Mouse (Mus musculus) gonadal fat pad, adult 2 months (tissue): ENCODE measurements around the gene Sipa1. TPM values are rescaled to one million over a fixed set of nuclear protein-coding genes. Genes with fewer than 3 reads are reported as not detected.
A peak's percentile ranks its signal among the peaks of the same experiment; 100 is the strongest.
"Not testable (repeated sequence)": the region's sequence is repeated elsewhere in the genome, so short reads cannot be mapped to it uniquely, and the experiment has no call there.

ENCODE experiments used
- DNase-seq: peaks from one replicate; pipeline ENCODE4 v3.0.0-alpha.2; 2012; ENCODE audit warnings: low read depth
- polyA plus RNA-seq: library from polyadenylated mRNA; depleted of rRNA; stranded (reverse); fragments of >200 nt; gene quantifications from 2 replicates; pipeline ENCODE4 v1.2.3, GENCODE M21; 2012; rRNA removed

The Sipa1 gene
- polyA plus RNA-seq, result 36.3 and 45.7 TPM in 2 replicates

DNA sequence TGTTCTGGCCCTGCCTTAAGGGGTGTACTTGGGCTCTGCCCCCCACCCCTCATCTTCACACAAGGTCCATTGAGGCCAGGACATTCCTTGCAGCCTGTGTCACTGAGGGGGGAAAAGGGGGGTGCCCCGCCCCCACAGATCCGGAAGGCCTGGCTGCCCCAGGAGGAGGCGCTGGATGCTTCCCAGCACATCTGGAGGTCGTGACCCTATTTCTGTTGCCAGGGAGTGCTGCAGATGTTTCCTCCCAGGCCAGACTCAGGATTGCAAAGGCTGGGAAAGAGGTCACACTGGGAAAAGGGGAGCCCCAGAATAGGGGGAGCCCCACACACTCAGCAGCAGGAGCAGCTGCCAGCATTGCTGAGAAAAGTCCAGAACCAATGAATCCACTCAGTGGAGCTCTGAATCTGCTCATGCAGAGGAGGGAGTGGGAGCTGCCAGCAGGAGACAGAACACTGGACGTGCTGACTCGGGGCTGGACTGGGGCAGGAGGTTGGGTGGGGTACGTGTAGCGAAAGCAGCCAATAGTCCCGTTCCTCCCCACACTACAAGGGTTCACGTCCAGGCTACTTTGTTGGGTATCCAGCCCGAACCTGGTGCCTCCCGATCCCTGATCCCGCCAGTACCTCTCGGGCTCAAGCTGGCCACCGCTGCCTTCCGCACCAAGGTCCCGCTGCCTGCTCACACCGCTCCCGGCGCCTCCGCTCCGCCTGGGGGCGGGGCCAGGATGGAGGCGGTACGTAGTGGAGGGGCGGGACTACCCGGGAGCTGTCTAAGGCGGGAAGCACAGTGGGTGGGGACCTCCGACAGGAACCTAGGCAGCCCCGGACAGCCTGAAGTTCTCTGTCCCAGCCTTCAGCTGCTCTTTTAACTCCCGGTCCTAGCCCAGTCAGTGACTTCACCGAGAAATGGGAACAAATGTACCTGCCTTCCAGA, at the start of gene Sipa1:
Gene Sipa1, minus strand, starts transcription at position 727 of the 933 bp plus-strand sequence.
- DNase-seq, result peak; percentile 27

DNA sequence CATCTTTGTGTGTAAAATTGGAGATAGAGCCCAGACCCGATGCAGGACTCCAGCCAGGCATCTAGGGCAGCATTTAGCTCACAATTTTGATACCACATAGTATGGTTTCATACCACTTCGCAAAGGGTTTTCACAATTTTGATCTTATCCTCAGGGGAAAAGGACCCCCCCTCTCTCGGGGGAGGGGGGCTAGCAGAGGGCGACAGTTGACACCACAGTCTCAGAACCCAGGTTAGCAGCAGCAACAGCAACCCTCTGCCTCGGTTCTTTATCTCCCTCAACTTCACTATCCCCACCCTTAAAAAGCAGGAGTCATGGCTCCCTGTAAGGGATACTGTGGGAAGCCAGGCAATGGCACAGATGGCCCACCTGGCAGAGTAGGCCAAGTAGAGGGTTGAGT, 49.7 kb upstream of the Sipa1 start:
- DNase-seq, result no peak

DNA sequence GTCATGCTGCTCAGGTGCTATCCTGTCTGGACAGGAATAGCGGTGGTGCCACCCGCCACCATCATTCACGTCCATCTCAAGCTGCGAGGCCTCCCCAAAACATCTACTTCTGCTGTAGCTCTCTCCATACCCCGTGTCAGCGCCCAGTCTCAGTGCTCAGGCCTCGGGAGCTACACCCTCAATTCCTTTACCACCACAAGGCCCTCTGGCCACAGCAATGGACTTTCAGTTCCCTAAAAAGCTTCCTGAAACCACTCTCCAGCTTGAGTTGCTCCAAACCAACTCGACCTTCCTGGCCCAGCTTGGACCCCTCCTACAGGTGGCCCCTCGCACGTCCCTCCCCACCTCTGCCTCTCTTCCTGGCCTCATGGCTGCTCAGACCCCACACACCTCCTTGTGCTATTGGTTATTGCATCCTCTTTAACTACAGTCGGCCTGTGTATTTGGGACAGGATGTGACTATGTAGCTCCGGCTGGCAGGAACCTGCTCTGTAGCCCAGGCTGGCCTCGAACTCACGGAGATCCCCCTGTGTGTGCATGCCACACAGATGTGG, 48.5 kb upstream of the Sipa1 start:
- DNase-seq, result no peak

DNA sequence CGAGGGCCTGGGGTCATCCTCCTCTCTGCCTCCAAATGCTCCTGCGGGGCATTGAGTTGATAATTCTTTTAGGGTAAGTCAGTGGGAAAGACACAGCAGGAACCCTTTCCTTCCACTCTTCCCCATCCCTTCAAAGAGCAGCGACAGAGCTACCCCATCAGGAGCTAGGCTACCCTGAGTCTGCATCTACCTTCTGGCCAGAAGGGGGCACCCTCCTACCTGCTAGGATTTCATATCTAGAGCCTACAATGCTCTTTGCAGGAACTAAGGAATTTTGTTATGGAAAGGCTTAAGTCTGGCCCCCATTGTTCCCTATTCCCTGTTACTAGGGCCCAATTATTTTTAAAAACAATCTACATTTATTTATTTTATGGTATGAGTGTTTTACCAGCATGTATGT, 47.7 kb upstream of the Sipa1 start:
- no peak for DNase-seq

DNA sequence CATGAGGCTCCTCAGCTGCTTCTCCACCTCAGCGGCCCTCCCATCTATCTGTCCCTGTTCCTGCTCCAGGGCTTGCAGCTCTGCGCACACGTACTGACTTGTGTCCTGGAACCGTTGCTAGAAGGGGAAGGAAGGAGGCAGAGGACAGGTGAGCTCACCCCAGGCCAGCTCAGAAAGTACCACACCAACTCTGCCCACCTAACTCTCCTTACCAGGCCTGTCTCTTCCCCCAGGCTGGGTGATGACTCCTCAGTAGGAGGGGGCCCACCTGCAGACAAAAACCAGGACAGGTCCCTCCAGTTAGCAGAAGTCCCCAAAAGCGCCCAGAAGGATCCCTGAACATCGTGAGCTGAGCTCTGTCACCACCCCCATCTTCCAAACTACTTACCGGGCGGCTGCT, 47.1 kb upstream of the Sipa1 start:
- DNase-seq, result no peak

DNA sequence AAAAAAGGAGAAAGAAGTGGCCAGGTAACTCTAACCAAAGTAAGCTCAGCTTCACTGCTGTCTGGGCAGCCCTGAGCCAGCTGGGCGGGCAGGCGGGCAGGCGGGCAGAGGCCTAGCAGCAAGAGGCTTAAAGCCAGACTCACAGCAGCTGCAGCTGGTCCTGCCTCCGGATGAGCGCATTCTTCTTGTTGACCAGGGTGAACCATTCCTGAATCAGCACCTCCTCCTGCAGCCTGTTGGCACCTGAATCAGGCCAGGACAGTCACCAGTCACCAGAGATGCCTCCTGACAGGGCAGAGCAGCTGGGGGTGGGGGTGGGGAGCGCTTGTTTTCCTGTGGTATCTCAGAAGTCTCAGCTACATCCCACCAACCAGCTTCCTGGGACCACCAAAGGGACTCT, 46.6 kb upstream of the Sipa1 start:
- no peak for DNase-seq

DNA sequence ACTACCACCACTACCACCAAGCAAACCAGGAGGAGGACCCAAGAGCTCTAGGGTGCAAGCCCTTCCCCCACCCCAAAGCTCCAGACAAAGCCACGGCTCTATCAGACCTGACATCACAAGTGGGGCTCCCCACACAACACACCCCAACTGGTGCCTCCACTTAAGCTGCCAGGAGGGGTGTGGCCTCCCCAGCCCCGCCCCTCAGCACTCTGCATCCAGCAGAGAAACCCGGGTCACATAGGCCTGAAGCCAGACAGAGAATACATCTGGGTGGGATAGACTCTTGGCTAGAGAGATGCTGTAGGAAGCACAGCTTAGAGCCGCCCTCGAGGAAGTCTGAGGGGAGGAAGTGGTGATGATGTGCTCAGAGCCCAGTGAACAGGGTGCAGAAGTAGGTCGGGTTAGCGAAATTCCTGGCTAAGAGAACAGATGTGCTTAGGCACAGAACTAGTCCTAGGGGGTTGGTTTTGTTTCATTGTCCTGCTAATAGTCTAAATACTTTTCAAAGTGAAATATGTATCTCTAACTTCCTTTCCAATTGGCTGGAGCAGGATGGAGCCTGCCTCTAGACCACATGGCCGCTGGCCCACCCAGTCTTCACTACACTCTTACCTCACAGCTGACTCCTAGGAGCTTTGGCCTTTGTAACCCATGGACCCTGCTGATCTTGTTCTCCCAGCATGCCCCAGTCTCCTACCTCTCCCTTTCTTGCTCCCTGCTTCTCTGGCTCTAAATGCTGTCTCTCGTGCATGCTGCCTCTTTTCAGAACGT, 41.5 kb upstream of the Sipa1 start:
- DNase-seq, result no peak

DNA sequence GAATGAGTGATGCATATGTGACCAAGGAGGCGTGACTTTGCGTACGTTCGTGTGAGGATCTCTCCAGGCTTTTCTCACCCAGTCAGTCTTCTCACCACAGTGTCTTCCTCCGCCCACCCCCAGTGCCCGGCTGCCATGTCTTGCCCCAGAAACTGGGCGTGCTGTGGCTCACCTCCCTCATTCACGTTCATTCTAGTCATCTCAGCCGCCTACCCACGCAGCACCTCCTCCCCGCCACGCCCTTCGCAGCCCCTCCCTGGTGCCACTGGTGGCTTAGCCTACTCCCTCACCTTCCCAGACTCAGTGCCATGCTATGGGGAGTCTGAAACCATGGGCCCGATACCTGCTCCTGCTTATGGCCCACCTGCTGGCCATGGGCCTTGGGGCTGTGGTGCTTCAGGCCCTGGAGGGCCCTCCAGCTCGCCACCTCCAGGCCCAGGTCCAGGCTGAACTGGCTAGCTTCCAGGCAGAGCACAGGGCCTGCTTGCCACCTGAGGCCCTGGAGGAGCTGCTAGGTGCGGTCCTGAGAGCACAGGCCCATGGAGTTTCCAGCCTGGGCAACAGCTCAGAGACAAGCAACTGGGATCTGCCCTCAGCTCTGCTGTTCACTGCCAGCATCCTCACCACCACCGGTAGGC, 40.8 kb upstream of the Sipa1 start, which contains the start of gene Kcnk7:
Gene Kcnk7, plus strand, starts transcription at position 205 of the 638 bp plus-strand sequence.
- no peak for DNase-seq

DNA sequence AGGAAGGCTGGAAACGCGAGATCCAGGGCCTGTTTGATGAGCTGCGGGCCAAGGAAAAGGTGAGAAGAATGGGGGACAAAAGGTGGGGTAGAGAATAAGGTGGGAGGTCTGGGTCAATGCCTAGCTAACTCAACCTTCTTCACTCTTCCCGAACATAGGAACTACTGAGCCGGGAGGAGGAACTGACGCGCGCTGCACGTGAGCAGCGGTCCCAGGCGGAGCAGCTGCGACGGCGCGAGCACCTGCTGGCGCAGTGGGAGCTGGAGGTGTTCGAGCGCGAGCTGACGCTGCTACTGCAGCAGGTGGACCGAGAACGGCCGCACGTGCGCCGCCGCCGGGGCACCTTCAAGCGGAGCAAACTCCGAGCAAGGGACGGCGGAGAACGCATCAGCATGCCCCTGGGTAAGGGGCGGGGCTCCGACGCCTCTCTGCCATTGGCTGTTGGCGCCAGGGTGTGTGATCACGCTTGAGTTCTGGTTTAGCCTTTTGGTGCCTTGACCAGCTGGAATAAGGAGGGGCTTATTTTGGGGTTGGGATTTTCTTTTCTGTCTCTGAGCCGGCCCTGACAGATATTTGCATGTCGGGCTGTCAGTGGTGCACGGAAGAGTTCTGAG, 32.4 kb upstream of the Sipa1 start:
- no peak for DNase-seq

DNA sequence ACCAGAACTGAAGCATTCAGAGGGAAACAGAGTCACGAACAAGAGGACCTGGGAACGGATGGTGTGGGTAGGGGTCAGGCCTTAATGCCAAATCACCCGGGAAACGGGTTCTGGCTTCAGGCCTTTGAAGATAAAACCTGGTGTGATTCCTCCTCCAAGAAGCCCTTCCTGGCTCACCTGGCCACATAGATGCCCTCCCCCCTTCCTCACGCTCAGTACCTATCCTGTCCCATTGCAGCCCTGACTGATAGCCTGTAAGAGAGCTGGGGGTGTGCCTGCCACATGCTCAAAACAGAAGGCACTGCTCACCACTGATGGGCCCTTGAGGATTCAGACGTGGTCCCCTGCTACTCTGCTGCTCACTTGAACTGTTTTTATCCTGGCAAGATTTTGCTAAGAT, 30.3 kb upstream of the Sipa1 start:
- DNase-seq, result no peak

DNA sequence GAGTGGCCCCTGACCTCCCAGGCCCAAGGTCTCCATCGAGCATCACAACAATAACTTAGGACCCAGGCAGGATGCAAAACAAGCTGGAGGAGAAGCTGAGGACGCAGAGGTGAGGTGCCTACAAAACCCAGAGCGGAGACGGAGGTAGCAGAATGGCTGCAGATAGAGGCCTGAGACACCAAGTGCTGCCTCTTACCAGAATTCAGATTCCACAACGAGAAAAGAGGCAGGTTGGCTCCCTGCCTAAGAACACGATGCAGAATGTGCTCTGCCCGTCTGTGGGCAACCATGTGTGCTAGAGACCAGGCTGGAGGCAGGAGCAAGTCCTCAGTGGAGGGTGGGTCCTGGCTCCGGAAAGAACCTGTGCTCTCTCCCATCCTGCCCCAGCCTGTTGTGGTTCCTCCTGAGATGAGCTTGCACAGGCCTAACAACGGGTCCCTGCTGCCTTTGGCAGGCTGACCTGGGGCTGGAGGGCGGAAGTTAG, 29.4 kb upstream of the Sipa1 start:
- no peak for DNase-seq

DNA sequence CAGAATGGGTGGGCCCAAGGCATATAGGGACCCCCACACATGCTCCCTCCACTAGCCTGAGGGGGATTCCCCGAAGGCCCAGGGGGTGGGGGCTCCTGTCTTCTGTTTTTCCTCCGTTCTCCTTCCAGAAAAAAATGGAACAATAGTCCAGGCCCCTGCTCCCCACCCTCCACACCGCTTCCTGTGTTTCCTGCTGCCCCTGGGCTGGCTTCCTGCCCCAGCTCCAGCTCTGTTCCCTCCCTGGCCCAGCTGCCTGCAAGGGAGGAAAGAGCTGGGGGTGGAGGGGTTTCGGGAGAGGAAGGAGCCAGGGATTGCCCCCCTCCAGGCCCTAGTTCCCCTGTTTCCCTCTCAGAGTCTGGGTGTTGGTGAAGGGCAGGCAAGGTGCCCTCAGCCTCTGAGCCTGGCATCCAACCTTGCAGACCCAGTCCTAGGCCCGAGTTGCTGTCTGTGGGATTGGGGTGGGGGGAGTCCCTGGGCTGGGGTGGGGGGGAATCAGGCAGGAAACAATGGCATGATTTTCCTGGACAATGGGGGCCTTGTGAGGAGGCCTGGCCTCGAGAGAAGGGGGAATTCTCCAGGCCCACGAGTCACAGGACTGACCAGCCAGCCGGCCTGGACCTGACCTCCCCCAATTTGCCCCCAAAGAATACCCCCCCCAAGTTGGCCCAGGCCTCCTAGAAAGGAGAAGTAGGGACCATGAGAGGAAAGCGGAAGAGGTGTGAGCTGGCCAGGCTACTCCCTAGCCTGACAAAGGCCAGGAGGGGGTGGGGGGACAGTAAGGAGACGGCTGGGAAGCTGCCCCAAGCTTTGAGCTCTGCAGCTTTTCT, 28.8 kb upstream of the Sipa1 start:
- DNase-seq, result no peak

DNA sequence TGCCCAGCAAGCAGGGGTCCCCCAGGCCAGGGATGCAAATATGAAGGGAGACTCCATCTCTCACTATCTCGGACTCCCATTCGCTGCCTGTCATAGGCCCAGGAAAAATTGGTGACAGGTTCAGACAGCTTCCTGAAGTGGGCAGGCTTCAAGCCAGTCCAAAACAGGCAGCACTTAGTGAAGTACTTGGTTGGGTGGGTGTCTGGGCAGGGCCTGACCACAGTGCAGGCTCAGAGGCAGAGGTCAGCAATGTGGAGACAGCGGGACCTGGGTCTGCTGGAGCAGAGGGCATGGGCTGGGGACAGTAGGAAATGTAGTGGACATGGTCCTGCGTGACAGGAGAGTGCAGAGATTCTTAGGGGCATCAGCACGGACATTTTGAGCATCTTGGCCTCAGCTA, 28.1 kb upstream of the Sipa1 start:
- no peak for DNase-seq

DNA sequence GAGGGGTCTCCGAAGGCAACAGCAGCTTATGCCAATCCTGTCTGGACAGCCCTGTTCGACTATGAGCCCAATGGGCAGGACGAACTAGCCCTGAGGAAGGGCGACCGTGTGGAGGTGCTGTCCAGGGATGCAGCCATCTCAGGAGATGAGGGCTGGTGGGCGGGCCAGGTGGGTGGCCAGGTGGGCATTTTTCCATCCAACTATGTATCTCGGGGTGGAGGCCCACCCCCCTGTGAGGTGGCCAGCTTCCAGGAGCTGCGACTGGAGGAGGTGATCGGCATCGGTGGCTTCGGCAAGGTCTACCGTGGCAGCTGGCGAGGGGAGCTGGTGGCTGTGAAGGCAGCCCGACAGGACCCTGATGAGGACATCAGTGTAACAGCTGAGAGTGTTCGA, 26.8 kb upstream of the Sipa1 start:
- DNase-seq, result no peak

DNA sequence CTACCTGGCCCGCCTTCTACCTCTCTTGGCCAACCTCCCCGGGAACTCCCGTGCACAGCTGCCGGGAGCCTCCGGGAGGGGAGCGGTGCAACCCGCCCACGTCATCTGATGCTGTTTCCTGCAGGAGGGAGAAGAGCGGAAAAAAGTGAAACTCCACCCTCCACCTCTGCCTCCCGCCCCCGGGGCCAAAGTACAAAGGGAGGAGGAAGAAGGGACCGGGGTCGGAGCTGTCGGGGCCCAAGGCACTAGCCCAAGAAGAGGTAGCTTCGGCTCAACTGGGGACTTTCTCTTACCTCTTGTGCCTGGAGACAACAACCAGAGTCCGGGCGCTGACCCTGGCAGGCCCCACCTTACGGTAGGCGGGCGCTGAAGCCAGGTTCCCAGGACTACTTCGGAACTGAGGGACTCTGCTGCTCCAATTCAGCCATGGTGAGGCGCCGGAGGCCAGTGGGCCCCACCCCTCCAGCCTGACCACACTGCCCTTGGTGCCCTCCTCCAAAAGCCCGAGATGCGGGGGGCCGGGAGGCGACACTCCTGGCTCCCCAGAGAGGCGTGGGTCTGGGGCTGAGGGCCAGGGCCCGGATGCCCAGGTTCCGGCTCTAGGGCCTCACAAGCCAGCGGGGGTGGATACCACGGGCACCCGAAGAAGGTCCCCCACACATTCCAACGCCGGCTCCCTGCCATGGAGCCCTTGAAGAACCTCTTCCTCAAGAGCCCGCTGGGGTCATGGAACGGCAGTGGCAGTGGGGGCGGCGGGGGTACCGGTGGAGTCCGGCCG, 26.2 kb upstream of the Sipa1 start:
- peak; percentile 60 for DNase-seq

DNA sequence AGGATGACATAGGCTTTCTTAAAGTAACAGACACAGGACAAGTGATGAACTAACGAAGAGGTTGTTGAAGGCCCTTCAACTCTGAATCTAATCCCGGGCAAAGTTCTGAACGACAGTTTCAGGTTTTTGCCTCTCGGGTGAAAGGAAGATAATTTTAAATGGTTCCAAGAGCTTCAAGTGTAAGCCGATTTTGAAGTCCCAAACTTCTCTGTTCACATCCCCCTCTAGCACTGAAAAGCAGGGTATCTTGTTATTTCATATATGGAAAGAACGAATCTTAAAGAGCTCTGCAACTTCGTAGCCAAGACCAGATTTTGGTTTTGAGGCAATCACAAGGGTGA, 25.6 kb upstream of the Sipa1 start:
- no peak for DNase-seq

DNA sequence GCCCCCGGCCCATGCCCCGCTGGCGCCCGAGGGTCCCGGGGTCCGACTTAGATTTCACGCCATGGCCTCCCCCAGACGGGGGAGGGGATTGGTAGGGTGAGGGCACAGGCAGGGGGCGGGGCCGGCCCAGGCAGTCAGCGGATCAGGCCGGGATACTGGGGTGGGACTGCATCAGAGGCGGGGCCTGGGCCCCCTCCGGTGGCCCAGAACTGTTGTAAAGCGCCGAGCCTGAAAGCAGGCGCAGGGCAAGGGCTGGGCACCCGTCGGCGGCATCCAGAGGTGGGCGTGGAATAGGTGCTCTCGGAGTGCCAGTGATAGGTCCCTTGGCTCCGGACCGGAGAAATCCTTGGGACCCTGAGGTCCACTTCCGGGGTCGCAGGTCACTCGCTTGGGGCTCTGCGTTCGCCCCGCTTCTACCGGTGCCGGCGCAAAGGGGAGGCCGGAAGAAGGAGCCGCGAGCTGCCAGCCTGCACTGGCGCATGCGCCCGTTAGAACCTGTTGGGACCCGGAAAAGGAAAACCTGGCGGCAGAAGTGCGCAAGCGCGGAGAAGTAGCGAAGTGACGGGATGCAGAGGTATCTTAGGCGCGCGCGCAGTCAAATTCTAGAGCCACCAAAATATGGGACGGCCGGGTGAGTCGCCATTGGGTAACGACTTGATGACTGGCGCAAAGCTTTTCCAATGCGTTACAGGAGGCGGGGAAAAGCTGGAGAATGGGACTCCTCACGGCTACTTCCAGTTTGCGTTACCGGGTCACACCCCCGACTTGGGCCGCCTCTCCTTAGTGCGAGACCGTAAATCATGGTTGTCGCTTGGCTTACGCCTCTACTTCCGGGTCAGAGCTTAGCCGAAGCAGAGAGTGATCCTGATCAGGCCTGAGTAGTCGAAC, 24.9 kb upstream of the Sipa1 start, which contains the start of the genes Map3k11 and Pcnx3:
Gene Map3k11, plus strand, starts transcription at position 543 of the 888 bp plus-strand sequence.
Gene Pcnx3, minus strand, starts transcription at position 709 of the 888 bp plus-strand sequence.
- peak; percentile 96 for DNase-seq

DNA sequence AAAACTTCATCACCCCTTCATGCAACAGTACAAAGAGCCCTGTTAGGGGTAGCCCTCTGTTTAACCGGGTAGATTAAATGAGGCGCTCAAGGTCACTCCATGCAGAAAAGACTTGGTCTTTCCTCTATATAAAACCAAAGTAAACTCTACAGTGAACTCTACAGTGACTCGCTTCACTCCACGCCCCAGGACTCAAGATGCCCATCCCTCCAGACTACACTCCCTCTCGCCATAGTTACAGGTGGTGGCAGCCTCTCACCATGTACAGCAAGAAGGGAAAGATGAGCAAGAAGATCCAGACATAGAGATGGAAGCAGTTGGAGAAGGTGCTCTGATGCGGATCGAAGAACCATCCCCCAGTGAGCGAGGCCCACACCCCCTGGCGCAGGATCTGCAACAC, 24.2 kb upstream of the Sipa1 start:
- DNase-seq, result no peak

DNA sequence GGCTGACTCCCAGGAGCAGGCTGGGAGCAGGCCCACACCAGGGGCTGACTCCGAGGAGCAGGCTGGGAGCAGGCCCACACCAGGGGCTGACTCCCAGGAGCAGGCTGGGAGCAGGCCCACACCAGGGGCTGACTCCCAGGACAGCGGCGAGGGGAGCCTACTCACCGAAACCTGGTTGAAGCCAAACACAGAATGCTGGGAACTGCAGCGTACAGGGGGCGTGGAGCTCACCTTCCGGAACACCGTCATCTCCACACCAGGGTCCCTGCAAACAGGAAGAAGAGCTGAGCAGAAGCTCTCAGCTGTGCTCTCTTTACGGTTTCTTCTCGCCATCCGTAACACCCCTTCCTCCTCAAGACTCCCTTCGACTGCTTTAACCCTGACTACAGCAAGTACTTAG, 23.4 kb upstream of the Sipa1 start:
- DNase-seq, result not testable (repeated sequence)
